Mouse (Mus musculus) left cerebral cortex, postnatal 36 days (tissue): Measurements from ENCODE around the gene Vwa5b2. TPM values are rescaled to one million over a fixed set of nuclear protein-coding genes. Genes with fewer than 3 reads are reported as not detected.
A peak's percentile ranks its signal among the peaks of the same experiment; 100 is the strongest.

ENCODE experiments used
- DNase-seq, 2 experiments: peaks; one replicate each; pipeline ENCODE4 v3.0.0; 2021 to 2022; ENCODE audit warnings: low spot score in 2 of 2, mixed read lengths in 1 of 2
- intact Hi-C: fragments of 180-260 bp; cut with DNase I; formaldehyde crosslinking; loops from one replicate; pipeline ENCODE4 v1.15.1; 2025
- total RNA-seq, 2 experiments: library from RNA; stranded (reverse); gene quantifications; 2 replicates each; pipeline ENCODE4 v1.2.3; 2021

Gene Vwa5b2
- total RNA-seq, 2 experiments from 2014 or later = 43.0 to 63.7 TPM

DNA sequence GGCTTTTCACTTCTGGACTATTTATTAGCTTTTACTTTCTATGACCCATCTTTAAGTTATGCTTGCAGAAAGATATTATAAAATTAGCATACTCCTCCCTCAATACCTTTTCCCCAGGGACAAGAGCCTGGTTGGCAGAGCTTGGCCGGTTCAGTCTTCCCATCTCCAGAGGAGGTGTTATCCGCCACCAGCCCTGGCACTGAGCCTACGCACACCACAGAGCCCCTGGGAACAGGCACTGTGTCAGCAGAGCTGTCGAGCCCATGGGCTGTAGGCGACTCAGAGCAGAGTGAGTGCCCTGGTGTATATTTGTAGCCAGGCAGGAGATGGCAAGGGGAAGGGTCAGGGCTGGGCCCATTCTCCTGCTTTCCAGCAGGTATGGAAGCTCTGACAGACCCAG is 11.2 kb downstream of the Vwa5b2 start:
- peak in 1 of 2 experiments; percentile 8 for DNase-seq
- intact Hi-C loops = no loop called here

DNA sequence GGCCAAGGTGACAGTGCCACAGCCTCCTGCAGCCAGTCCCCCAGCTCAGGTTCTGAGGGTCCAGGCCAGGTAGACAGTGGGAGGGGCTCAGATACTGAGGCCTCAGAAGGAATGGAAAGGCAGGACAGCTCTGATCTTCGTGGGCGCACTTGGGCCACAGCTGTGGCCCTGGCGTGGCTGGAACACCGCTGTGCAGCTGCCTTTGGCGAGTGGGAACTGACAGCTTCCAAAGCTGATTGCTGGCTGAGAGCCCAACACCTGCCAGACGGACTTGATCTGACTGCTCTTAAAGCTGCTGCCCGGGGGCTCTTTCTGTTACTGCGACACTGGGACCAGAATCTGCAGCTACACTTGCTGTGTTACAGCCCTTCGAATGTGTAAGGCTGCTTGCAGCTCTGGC is 15.4 kb downstream of the Vwa5b2 start:
- no peak for DNase-seq
- intact Hi-C loops = no loop called here

- intact Hi-C loops = loop anchor here (1.0 kb wide), 1 partner anchor 20 kb away; no protein-coding TSS in a partner anchor
Observed at GRCm38 (mm10) chr16:20610501-20611356, 21.5 kb downstream of the Vwa5b2 start.

GRCm38 (mm10) chr16:20611357-20612227 is 22.3 kb downstream of the Vwa5b2 start, which contains the start of the genes Eef1akmt4, Gm49333 and Alg3:
Gene Eef1akmt4 (plus strand): TSS chr16:20611593.
Gene Gm49333 (plus strand): TSS chr16:20611610.
Gene Alg3 (minus strand): TSS chr16:20611735.
- peak; percentile 71 to 73 for DNase-seq
- intact Hi-C loops = loop anchor here (1.0 kb wide), 1 partner anchor 21 kb away; no protein-coding TSS in a partner anchor

More at GRCm38 (mm10) chr16:20610501-20611356, 21.5 kb downstream of the Vwa5b2 start:
- DNase-seq = peak; percentile 77 to 79

DNA sequence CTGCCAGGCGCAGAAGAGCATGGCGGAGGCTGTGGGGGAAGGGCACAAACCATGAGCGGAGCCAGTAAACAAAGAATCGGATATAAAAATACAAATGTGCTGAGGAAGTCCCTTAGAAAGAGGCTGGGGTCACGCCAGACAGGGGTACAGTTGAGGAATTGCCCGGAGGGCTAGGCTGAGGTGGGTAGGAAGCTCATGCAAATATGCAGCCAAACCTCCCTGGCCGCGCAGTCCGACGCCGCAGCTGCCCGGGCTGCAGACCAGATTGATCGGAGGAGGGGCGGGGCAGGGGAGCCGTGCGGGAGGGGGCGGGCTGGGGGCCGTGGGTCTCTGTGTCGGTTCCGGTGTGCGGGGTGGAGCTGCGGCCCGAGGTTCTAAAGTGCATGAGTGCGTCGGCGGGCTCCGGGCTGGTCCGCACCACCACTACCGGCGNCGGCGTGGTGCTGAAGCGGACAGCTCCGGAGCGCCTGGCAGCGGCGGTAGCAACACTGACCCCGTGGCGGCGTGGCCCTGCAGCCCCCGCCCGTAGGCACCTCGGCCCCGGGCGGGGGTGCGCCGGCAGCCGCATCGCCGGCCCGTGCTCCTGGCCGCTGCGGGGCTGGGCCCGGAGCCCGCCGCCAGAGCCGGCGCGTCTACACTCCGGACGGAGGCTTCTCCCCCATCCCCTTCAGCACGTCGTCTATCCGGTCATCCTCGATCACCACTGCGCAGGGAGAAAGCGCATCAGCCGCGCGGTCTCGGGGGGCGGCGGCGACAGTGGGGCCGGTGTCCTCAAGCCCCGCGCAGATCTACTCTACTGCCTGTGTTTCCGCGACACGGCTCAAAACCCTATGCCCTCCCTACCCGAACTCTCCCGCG is 30.5 kb downstream of the Vwa5b2 start:
- peak in 1 of 2 experiments; percentile 19 for DNase-seq
- intact Hi-C loops = no loop called here

DNA sequence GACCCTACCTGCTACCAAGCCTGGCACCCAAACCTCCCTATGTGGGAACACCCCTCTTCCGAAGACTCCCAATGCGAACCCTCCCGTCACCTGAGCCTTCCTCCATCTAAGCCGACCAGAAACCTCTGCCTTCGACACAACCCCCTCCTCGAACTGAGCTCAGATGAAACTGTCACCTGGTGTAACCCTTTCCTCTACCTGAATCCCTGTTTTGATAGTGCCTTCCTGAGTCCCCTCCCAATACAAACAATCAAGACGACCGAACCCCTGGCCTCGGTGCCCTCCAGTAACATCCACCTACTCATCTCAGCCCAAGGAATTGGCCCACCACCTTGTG is 31.1 kb downstream of the Vwa5b2 start:
- intact Hi-C loops = no loop called here
- no peak for DNase-seq

- peak in 1 of 2 experiments; percentile 53 for DNase-seq
- intact Hi-C loops = no loop called here
Observed at GRCm38 (mm10) chr16:20620751-20621190, 31.5 kb downstream of the Vwa5b2 start.

- intact Hi-C loops = no loop called here
- peak; percentile 61 to 71 for DNase-seq
Observed at GRCm38 (mm10) chr16:20621191-20621990, 32.1 kb downstream of the Vwa5b2 start, which contains the start of gene Camk2n2. Gene Camk2n2 (minus strand): TSS chr16:20621287.

DNA sequence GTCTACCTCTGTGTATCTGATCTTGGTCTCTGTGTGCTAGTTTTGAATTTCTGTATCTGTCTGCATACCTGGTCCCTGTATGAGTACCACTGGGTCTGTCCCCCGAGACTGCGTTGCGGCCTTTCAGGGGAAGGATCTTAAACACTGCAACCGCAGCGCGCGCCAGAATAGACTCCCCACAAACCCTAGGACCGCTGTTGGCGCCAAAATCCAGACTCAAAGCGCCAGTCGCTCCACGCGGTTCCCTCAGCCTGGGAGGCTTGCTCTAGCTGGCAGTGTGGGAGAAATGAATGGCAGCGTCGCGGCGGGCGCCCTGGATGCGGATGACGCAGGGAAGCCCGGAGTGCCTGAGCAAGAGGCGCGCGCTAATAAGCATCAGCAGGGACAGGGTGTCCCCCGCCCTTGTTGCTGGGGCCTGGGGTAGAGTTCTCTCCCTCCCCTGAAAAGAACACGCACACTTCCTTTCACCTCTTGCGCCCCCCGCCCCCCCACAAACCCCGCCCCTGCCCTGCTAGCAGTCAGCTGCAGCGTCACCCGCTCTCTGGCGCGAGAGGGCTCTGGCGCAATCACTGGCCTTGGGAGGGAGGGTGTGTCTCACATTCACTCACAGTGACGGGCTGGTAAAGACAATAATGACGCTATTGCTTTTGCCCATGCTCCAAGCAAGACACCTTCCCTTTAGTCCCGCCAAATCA is 32.9 kb downstream of the Vwa5b2 start:
- intact Hi-C loops = no loop called here
- peak; percentile 61 to 71 for DNase-seq

DNA sequence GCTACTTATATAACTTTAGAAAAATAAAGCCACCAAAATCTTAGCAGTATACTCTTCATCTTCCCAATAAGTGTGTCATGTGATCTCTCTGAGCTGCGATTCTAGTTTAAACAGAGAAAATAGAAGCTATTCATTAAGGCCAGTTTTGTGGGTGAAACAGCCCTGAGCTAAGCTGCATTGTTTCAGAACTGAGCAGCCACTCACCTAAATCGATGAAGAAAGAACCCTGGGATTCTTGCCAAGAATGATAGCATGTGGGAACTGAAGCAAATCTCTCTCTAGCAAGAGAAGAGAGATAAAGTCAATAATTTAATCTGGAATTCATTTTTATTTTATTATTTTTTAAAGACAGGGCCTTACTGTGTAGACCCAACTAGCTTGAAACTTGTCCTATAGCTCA is 33.9 kb downstream of the Vwa5b2 start:
- intact Hi-C loops = no loop called here
- no peak for DNase-seq

GRCm38 (mm10) chr16:20628871-20629391 is 39.7 kb downstream of the Vwa5b2 start:
- DNase-seq = peak; percentile 54 to 59
- intact Hi-C loops = no loop called here

- intact Hi-C loops = no loop called here
Observed at GRCm38 (mm10) chr16:20629731-20630634, 40.7 kb downstream of the Vwa5b2 start, which contains the start of gene Ece2. Gene Ece2 (plus strand): TSS chr16:20629828.

GRCm38 (mm10) chr16:20637410-20637809 is 48.1 kb downstream of the Vwa5b2 start:
- no peak for DNase-seq
- intact Hi-C loops = no loop called here

More at GRCm38 (mm10) chr16:20629731-20630634, 40.7 kb downstream of the Vwa5b2 start, which contains the start of gene Ece2:
- DNase-seq = peak in 1 of 2 experiments; percentile 38

DNA sequence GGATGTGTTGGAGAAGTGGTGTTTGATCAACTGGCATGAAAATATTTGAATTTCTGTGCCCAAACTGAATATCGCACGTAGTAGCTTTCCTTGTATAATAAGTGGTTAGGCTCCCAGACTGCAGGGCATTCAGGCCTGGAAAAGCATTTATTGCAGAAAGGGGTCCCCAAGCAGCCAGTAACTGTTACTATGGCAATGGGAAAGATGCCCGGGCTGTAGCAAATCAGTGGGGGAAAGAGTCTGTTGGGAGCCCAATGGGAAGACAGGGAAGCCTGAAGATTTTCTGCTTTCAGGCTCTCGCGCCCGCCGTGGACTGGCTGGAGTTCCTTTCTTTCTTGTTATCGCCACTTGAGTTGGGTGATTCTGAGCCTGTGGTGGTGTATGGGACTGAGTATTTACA is 49.1 kb downstream of the Vwa5b2 start:
- intact Hi-C loops = no loop called here
- DNase-seq = peak in 1 of 2 experiments; percentile 11

- DNase-seq = peak; percentile 67 to 71
- intact Hi-C loops = loop anchor here (5.0 kb wide), 1 partner anchor 95 kb away; the partner anchor contains the start of gene Abcf3
Observed at GRCm38 (mm10) chr16:20642161-20642560, 52.9 kb downstream of the Vwa5b2 start.

DNA sequence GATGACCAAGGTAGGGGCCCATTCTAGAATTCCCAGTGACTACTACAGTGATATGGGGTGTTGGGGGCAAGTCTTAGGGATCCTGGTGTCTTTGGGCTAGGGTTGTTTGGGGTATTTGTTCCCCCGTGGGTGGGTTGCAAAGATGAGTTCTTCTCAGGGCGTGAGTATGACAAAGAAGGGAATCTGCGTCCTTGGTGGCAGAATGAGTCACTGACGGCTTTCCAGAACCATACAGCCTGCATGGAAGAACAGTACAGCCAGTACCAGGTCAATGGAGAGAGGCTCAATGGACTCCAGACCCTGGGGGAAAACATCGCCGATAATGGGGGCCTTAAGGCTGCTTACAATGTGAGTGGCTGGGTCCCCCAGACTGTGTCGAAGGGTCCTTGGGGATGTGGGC is 54.6 kb downstream of the Vwa5b2 start:
- intact Hi-C loops = loop anchor here (5.0 kb wide), 1 partner anchor 97 kb away; the partner anchor contains the start of gene Abcf3
- DNase-seq = no peak
